Mouse (Mus musculus): Measurements from ENCODE around the gene U2af1l4.

Gene U2af1l4

DNA sequence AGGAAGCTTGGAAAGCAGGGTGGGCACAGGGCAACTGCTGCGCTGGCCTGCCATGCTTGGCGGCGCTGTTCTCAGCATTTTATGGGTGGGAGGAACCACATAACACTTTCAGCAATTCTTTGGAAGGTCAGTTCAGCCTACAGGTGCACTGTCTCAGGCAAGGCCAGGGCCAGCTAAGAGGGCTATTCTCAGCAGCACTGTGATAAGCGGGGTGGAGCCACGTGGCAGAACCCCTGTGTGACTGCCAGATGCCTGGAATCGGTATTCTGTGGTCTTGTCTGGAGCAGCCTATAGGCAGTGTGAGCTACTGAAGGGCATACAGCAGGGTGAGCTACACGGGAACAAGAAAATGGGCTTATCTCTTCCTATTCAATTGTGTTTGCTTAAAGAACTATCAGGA lies 46.9 kb downstream of the U2af1l4 start:
- no peak for DNase-seq (ENCODE audit: low read depth)

DNA sequence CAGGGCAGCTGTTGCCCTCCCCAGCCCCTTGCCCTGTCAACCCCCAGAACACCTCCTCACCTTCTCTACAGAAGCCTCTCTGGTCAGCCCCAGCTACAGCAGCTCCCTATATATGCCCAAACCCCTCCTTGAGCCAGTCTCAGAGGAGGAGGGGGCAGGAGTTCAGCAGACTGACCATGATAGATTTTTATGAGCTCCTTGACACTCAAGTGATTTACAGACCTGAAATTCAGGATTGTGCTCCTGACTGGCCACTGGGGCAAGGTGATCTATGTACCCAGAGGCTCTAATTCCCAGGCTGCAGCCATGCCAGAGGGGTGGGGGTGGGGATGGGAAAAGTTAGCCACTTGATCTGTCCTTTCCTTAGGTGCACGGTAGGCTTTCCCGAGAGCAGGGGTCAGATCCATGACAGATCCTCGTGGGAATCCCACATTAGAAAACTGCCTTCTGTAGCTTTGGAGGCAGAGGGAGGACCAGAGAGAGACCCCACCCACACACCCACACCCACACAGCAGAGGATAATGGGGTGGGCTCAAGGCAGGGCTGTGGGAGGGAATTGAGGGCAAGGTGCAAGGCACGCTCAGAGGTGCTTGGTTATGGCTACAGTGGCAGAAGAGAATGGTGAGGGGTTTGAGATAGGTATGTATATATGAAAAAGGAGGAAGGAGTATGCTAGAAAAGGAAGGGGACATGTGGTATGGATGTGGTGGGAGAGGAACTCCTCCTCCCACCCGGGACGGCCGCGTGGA lies 49.7 kb downstream of the U2af1l4 start, which contains the start of gene Upk1a:
TSS of gene Upk1a (minus strand) at position 194 of the 749 bp plus-strand sequence.
- no peak for DNase-seq (ENCODE audit: low read depth)

DNA sequence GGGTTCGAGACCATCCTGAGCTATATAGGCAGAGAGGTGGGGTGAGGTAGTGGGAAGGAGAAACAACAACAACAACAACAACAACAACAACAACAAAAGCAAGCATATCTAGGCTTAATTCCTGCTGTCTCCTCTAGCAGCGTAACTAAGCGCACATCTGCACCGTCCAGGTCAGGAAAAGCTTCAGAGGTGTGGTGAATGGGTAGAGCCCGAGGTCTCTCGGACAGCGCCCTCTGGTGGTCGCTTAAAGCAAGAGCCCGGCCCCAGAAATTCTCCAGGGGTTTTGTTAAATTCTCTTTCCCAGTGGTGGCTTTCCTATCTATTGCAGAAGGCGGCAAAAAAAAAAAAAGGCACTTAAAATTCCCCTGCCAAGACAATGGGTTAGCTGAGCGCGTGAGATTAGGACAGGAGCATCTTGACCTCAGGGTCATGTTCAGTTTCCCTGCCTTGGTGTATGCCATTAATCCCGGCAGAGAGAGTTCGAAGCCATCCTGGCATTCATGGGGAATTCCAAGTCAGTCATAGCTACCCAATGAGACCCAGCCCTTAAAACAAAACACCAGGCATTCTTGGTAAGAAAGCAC lies 50.5 kb downstream of the U2af1l4 start:
- DNase-seq (ENCODE audit: low read depth) = no peak

DNA sequence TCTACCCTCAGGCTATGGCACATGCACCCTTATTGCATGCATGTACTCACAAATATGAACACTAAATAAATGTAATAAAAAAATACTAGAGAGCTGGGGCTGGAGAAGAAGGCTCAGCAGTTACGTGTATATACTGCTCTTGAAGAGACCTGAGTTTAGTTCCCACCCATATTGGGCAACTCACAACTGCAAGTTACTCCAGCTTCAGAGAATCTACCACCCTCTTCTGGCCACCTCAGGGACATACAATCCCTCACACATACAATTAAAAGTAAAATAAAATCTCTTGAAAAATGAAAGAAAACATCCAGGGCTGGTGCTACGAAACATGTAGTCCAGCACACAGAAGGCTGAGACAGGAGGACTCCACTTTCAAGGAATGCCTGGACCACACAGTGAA lies 51.4 kb downstream of the U2af1l4 start:
- DNase-seq (ENCODE audit: low read depth) = no peak
